Mouse (Mus musculus) CH12.LX (cell line): ENCODE data around the gene Rusc2. TPM values are rescaled to one million over a fixed set of nuclear protein-coding genes. Genes with fewer than 3 reads are reported as not detected.
A peak's percentile ranks its signal among the peaks of the same experiment; 100 is the strongest.

Experiments
- DNase-seq: peaks from one replicate; pipeline ENCODE4 v3.0.0-alpha.2; 2013; ENCODE audit errors: extremely low read depth
- H3K27ac ChIP-seq: 2 replicates; pipeline ENCODE4 v1.5.1; 2012; ENCODE audit warnings: low read depth, mild to moderate bottlenecking, control low read depth, moderate library complexity; ENCODE audit not compliant: insufficient read depth
- H3K27me3 ChIP-seq: replicated peaks from 2 replicates; pipeline ENCODE3; 2012; ENCODE audit warnings: inconsistent platforms
- H3K36me3 ChIP-seq, 2 experiments: replicated peaks in 1 of 2; 2 replicates each; pipeline versions ENCODE3 to v1.6.1; 2012; ENCODE audit warnings: inconsistent platforms in 1 of 2, low read length in 1 of 2, mild to moderate bottlenecking in 1 of 2, mixed read lengths in 1 of 2, moderate library complexity in 1 of 2; ENCODE audit not compliant: control insufficient read depth in 1 of 2, insufficient read depth in 1 of 2
- H3K4me1 ChIP-seq, 2 experiments: 2 replicates each; pipeline ENCODE4 v1.6.1; 2012; ENCODE audit warnings: inconsistent platforms in 1 of 2, moderate library complexity in 1 of 2; ENCODE audit not compliant: insufficient read depth in 2 of 2, control insufficient read depth in 1 of 2
- H3K4me2 ChIP-seq: 2 replicates; pipeline ENCODE4 v1.6.1; 2012; ENCODE audit warnings: low read depth, mild to moderate bottlenecking, control low read depth; ENCODE audit not compliant: poor library complexity, insufficient read depth, severe bottlenecking
- H3K4me3 ChIP-seq, 3 experiments: fragments of 150-350 bp in 1 of 3; sonication (generic) in 1 of 3; replicated peaks in 1 of 3; 2 replicates each; pipeline versions ENCODE3 to v1.5.1; 2011 to 2012; ENCODE audit warnings: low read depth in 2 of 3, low read length in 2 of 3, mild to moderate bottlenecking in 2 of 3, moderate library complexity in 2 of 3, control low read depth in 1 of 3, improper control_type of control experiment in 1 of 3, inconsistent platforms in 1 of 3, mixed read lengths in 1 of 3; ENCODE audit not compliant: poor library complexity in 1 of 3
- H3K79me2 ChIP-seq: replicated peaks from 2 replicates; pipeline ENCODE4 v1.6.1; 2012; ENCODE audit warnings: mild to moderate bottlenecking, moderate library complexity; ENCODE audit not compliant: control insufficient read depth, poor library complexity, insufficient read depth, severe bottlenecking; ENCODE audit errors: extremely low read depth
- H3K9ac ChIP-seq: 2 replicates; pipeline ENCODE4 v1.6.1; 2012; ENCODE audit warnings: low read depth, mild to moderate bottlenecking, control low read depth, moderate library complexity; ENCODE audit not compliant: insufficient read depth
- H3K9me3 ChIP-seq: replicated peaks from 2 replicates; pipeline ENCODE3; 2012; ENCODE audit warnings: low read length, inconsistent platforms, mixed read lengths
- BHLHE40 ChIP-seq: IDR thresholded peaks from 2 replicates; pipeline ENCODE4 v1.6.1; 2011; ENCODE audit warnings: mild to moderate bottlenecking, low read depth, low read length, improper control_type of control experiment
- CHD1 ChIP-seq: IDR thresholded peaks from 2 replicates; pipeline ENCODE4 v1.6.1; 2012; ENCODE audit warnings: low read depth, low read length, improper control_type of control experiment, inconsistent platforms
- CTCF ChIP-seq, 2 experiments: IDR thresholded peaks in 1 of 2; conservative IDR thresholded peaks in 1 of 2; 2 replicates each; pipeline ENCODE4 v1.5.1; 2011 to 2012; ENCODE audit warnings: low read depth in 2 of 2, low read length in 2 of 2, improper control_type of control experiment in 1 of 2, inconsistent platforms in 1 of 2, mild to moderate bottlenecking in 1 of 2, moderate library complexity in 1 of 2
- E2F4 ChIP-seq: IDR thresholded peaks from 2 replicates; pipeline ENCODE4 v1.6.1; 2011; ENCODE audit warnings: low read depth, low read length, improper control_type of control experiment; ENCODE audit not compliant: insufficient replicate concordance
- ELF1 ChIP-seq: IDR thresholded peaks from 2 replicates; pipeline ENCODE4 v1.6.1; 2014; ENCODE audit warnings: low read depth, mild to moderate bottlenecking, inconsistent platforms, low read length, improper control_type of control experiment
- GABPA ChIP-seq: IDR thresholded peaks from 2 replicates; pipeline ENCODE4 v1.6.1; 2012; ENCODE audit warnings: low read depth, low read length, improper control_type of control experiment, inconsistent platforms; ENCODE audit not compliant: insufficient replicate concordance
- HCFC1 ChIP-seq: IDR thresholded peaks from 2 replicates; pipeline ENCODE4 v1.6.1; 2012; ENCODE audit warnings: low read depth, mild to moderate bottlenecking, inconsistent platforms, low read length, improper control_type of control experiment
- IRF4 ChIP-seq: IDR thresholded peaks from 2 replicates; pipeline ENCODE4 v1.6.1; 2014; ENCODE audit warnings: low read depth, mild to moderate bottlenecking, inconsistent platforms, low read length, improper control_type of control experiment
- JUN ChIP-seq: IDR thresholded peaks from 2 replicates; pipeline ENCODE4 v1.6.1; 2011; ENCODE audit warnings: low read depth, mild to moderate bottlenecking, low read length, improper control_type of control experiment, moderate library complexity; ENCODE audit not compliant: insufficient read depth
- JUND ChIP-seq: conservative IDR thresholded peaks from 2 replicates; pipeline ENCODE4 v1.6.1; 2011; ENCODE audit warnings: low read depth, low read length, improper control_type of control experiment
- KAT2A ChIP-seq: IDR thresholded peaks from 2 replicates; pipeline ENCODE4 v1.6.1; 2012; ENCODE audit warnings: low read length, improper control_type of control experiment, inconsistent platforms; ENCODE audit not compliant: insufficient replicate concordance
- MAZ ChIP-seq: IDR thresholded peaks from 2 replicates; pipeline ENCODE4 v1.6.1; 2012; ENCODE audit warnings: low read depth, mild to moderate bottlenecking, inconsistent platforms, low read length, improper control_type of control experiment, moderate library complexity
- MEF2A ChIP-seq: IDR thresholded peaks from 2 replicates; pipeline ENCODE4 v1.6.1; 2014; ENCODE audit warnings: low read depth, mild to moderate bottlenecking, inconsistent platforms, low read length, improper control_type of control experiment, borderline replicate concordance
- MYC ChIP-seq: IDR thresholded peaks from 2 replicates; pipeline ENCODE4 v1.6.1; 2011; ENCODE audit warnings: low read depth, mild to moderate bottlenecking, improper control_type of control experiment, low read length
- NELFE ChIP-seq: IDR thresholded peaks from 2 replicates; pipeline ENCODE4 v1.6.1; 2011; ENCODE audit warnings: low read depth, low read length, improper control_type of control experiment
- NRF1 ChIP-seq: IDR thresholded peaks from 2 replicates; pipeline ENCODE4 v1.6.1; 2014; ENCODE audit warnings: low read depth, mild to moderate bottlenecking, inconsistent platforms, low read length, improper control_type of control experiment, moderate library complexity
- POLR2A ChIP-seq: IDR thresholded peaks from 2 replicates; pipeline ENCODE4 v1.6.1; 2011; ENCODE audit warnings: low read depth, mild to moderate bottlenecking, improper control_type of control experiment, low read length
- RAD21 ChIP-seq: IDR thresholded peaks from 2 replicates; pipeline ENCODE4 v1.6.1; 2011; ENCODE audit warnings: low read depth, mild to moderate bottlenecking, low read length, improper control_type of control experiment, moderate library complexity
- RCOR1 ChIP-seq: conservative IDR thresholded peaks from 2 replicates; pipeline ENCODE4 v1.6.1; 2012; ENCODE audit warnings: low read depth, mild to moderate bottlenecking, inconsistent platforms, low read length, improper control_type of control experiment
- SIN3A ChIP-seq: IDR thresholded peaks from 2 replicates; pipeline ENCODE4 v1.6.1; 2012; ENCODE audit warnings: low read length, improper control_type of control experiment, inconsistent platforms
- TBP ChIP-seq: conservative IDR thresholded peaks from 2 replicates; pipeline ENCODE4 v1.6.1; 2011; ENCODE audit warnings: low read depth, low read length, improper control_type of control experiment
- USF2 ChIP-seq: conservative IDR thresholded peaks from 2 replicates; pipeline ENCODE4 v1.6.1; 2011; ENCODE audit warnings: low read depth, low read length, improper control_type of control experiment
- ZC3H11A ChIP-seq: IDR thresholded peaks from 2 replicates; pipeline ENCODE4 v1.6.1; 2012; ENCODE audit warnings: low read depth, mild to moderate bottlenecking, inconsistent platforms, low read length, improper control_type of control experiment
- ZKSCAN1 ChIP-seq: IDR thresholded peaks from 2 replicates; pipeline ENCODE4 v1.6.1; 2012; ENCODE audit warnings: low read depth, inconsistent platforms, low read length, improper control_type of control experiment, borderline replicate concordance
- ZMIZ1 ChIP-seq: IDR thresholded peaks from 2 replicates; pipeline ENCODE4 v1.6.1; 2012; ENCODE audit warnings: low read depth, mild to moderate bottlenecking, inconsistent platforms, low read length, improper control_type of control experiment
- dilution Hi-C: fragments of 300-500 bp; cut with MboI; formaldehyde crosslinking; loops from 2 replicates; pipeline ENCODE4 v1.14.3; 2020; ENCODE audit warnings: low sequenced_read_pairs; ENCODE audit not compliant: extremely low pct_unique_long_range_greater_than_20kb, extremely low pct_ligation_motif_present
- in situ Hi-C: fragments of 300-500 bp; cut with MboI; formaldehyde crosslinking; loops from 3 replicates; pipeline ENCODE4 v1.14.3; 2019; ENCODE audit warnings: low sequenced_read_pairs, low pct_ligation_motif_present, low pct_unique_long_range_greater_than_20kb, mixed read lengths
- polyA plus RNA-seq: library from polyadenylated mRNA; unstranded; fragments of >175 nt; gene quantifications from 2 replicates; pipeline ENCODE4 v1.2.1, GENCODE M21; 2012; ENCODE audit warnings: low read depth; ENCODE audit not compliant: insufficient read length
- total RNA-seq, 2 experiments: library from RNA; depleted of rRNA; stranded (reverse); fragments of 300-350 nt in 1 of 2; fragments of >200 nt in 1 of 2; gene quantifications; 2 replicates each; pipeline ENCODE4 v1.2.3; 2012 to 2014

Gene Rusc2
- total and polyA plus RNA-seq, 3 experiments: not detected

GRCm38 (mm10) chr4:43457124-43457523, 75.3 kb downstream of the Rusc2 start (continued):
- TF ChIP-seq GABPA: no peak
- TF ChIP-seq RCOR1: no peak
- TF ChIP-seq MEF2A: peak; percentile 25; the same call in 1 of the 2 replicates
- TF ChIP-seq SIN3A: no peak
- TF ChIP-seq NELFE: no peak
- TF ChIP-seq RAD21: no peak
- no peak for TF ChIP-seq POLR2A
- TF ChIP-seq ZKSCAN1: no peak
- no peak for TF ChIP-seq E2F4
- TF ChIP-seq JUN: no peak
- peak; percentile 93 for TF ChIP-seq MAZ
- TF ChIP-seq ELF1: no peak
- no peak for TF ChIP-seq BHLHE40
- no peak for TF ChIP-seq ZC3H11A

GRCm38 (mm10) chr4:43463102-43463501, 81.3 kb downstream of the Rusc2 start:
- dilution Hi-C loops: no loop called here
- TF ChIP-seq HCFC1: no peak
- no peak for TF ChIP-seq KAT2A
- no peak for TF ChIP-seq RCOR1
- TF ChIP-seq CHD1: no peak
- no peak for TF ChIP-seq ZMIZ1
- TF ChIP-seq BHLHE40: no peak
- no peak for TF ChIP-seq JUN
- no peak for TF ChIP-seq MAZ
- TF ChIP-seq JUND: no peak
- TF ChIP-seq ZC3H11A: no peak
- no peak for TF ChIP-seq USF2
- TF ChIP-seq MYC: no peak
- TF ChIP-seq ZKSCAN1: no peak
- no peak for TF ChIP-seq IRF4
- no peak for TF ChIP-seq GABPA
- TF ChIP-seq CTCF (conservative IDR thresholded peaks at IDR 0.05 in 1 of 2, IDR thresholded peaks at IDR 0.05 in 1 of 2; ENCODE audit: low read depth in 2 of 2, low read length in 2 of 2): no peak
- TF ChIP-seq NRF1: no peak
- TF ChIP-seq TBP: no peak
- Histone ChIP-seq H3K4me1 (peaks cover 0 to 15% of the 10 kb centered on the region in 2 experiments; a peak in 2 of 4 replicates), H3K9me3 (peaks cover 8% of the 10 kb centered on the region), H3K79me2 (no peaks in the 10 kb centered on the region), H3K4me3 (no peak overlapping the region), H3K27ac (no peak overlapping the region), H3K9ac (no peak overlapping the region), H3K36me3 (no peaks in the 10 kb centered on the region), H3K4me2 (no peak overlapping the region), H3K27me3 (peaks cover 3% of the 10 kb centered on the region)
- DNase-seq: no peak
- in situ Hi-C loops: no loop called here
